Mouse (Mus musculus): Measurements from ENCODE around the gene Gpr22. TPM values are rescaled to one million over a fixed set of nuclear protein-coding genes. Genes with fewer than 3 reads are reported as not detected.

Gene Gpr22
- polyA plus RNA-seq (2014; fragmentation: Nextera tagmentation; extraction: Ambion mirVana): 19.7 and 21.1 TPM in 2 replicates

GRCm38 (mm10) chr12:31713600-31713999 lies at the start of gene Gpr22:
Gene Gpr22 (minus strand): TSS chr12:31713947.
- Histone ChIP-seq H3K9ac (peak within 1 kb of the TSS; percentile 84), H3K27ac (peak within 1 kb of the TSS; percentile 93), H3K36me3 (replicated peaks; ENCODE audit: control insufficient read depth, insufficient read depth) (peaks cover 10% of the 10 kb centered on the region; the same call in 1 of the 2 replicates), H3K27me3 (ENCODE audit: control insufficient read depth, insufficient read depth, low read length) (no peaks in the 10 kb centered on the region), H3K4me2 (replicated peaks) (peak within 1 kb of the TSS; percentile 74), H3K9me3 (ENCODE audit: control insufficient read depth, low read length) (no peaks in the 10 kb centered on the region), H3K4me3 (replicated peaks; ENCODE audit: low read length) (peak within 1 kb of the TSS; percentile 56), H3K4me1 (replicated peaks; ENCODE audit: control insufficient read depth, insufficient read depth, low read length) (peaks cover 21% of the 10 kb centered on the region; the same call in 1 of the 2 replicates)
- DNase-seq (ENCODE audit: low spot score) (peak; percentile 77), ATAC-seq (ENCODE audit: low FRiP score) (peak; percentile 94)
- WGBS: 6% methylated on average over 6 of the region's 6 CpGs

DNA sequence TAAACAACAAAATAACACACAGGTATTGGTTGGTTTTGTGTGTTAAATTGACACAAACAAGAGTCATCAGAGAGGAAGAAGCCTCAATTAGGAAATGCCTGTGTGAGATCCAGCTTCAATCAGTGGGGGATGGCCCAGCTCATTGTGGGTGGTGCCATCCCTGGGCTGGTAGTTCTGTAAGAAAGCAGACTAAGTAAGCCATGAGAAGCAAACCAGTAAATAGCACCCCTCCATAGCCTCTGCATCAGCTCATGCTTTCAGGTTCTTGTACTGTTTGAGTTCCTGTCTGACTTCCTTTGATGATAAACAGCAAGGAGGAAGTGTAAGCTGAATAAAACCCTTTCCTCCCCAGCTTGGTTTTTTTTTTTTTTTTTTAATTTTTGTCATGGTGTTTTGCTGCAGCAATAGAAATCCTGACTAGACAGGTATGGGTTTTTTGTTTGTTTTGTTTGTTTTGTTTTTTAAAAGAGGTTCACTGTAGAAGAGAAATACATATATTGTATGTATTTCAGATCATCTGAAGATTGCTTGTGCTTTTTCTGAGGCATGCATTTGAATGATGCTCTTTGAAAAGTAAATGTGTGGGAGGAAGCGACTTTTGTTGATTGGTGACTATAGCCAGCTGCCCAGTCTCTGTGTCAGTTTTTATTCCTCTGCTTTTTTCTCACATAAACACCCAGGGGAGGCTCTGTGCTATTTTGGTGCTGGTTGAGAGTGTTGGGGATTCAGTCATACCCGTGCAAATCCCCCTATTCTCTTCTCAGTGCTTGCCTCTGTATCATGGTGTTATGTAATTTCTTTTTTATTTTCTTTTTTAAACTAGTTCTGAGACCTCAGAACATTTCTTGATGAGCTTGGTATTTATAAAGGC lies 42.4 kb upstream of the Gpr22 start:
- Histone ChIP-seq H3K27ac (no peak overlapping the region), H3K9me3 (ENCODE audit: control insufficient read depth, low read length) (no peaks in the 10 kb centered on the region), H3K36me3 (replicated peaks; ENCODE audit: control insufficient read depth, insufficient read depth) (no peaks in the 10 kb centered on the region), H3K27me3 (ENCODE audit: control insufficient read depth, insufficient read depth, low read length) (no peaks in the 10 kb centered on the region), H3K9ac (no peak overlapping the region), H3K4me1 (replicated peaks; ENCODE audit: control insufficient read depth, insufficient read depth, low read length) (no peaks in the 10 kb centered on the region), H3K4me2 (replicated peaks) (no peak overlapping the region), H3K4me3 (replicated peaks; ENCODE audit: low read length) (no peak overlapping the region)
- WGBS: 48% methylated on average over 2 of the region's 2 CpGs
- ATAC-seq (ENCODE audit: low FRiP score) (no peak), DNase-seq (ENCODE audit: low spot score) (no peak)

DNA sequence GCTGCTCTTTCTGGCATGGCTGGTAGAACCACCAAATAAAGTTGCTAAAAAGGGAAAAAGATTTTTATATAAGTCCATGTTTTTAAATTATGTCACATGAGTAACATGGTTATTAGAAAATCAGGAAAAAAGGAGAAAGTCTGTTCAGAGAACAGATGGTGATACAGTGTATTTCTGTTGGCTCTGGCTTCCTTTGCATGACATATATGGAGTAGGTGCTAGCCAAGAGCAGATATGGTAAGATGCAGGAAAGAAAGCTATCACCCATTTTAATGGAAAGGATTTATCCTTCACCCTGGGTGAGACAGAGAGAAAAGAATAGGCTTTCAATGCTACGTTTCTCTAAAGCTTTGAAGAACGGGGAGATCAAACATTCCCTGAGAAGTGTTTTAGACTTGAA lies 40.7 kb upstream of the Gpr22 start:
- no peak overlapping the region for H3K27ac ChIP-seq
- no peak overlapping the region for H3K4me2 ChIP-seq (replicated peaks)
- H3K4me1 ChIP-seq (replicated peaks; ENCODE audit: control insufficient read depth, insufficient read depth, low read length): no peaks in the 10 kb centered on the region
- WGBS: 76% methylated on average over 2 of the region's 2 CpGs
- ATAC-seq (ENCODE audit: low FRiP score) (no peak), DNase-seq (ENCODE audit: low spot score) (no peak)
- no peaks in the 10 kb centered on the region for H3K36me3 ChIP-seq (replicated peaks; ENCODE audit: control insufficient read depth, insufficient read depth)
- no peak overlapping the region for H3K4me3 ChIP-seq (replicated peaks; ENCODE audit: low read length)
- no peaks in the 10 kb centered on the region for H3K27me3 ChIP-seq (ENCODE audit: control insufficient read depth, insufficient read depth, low read length)
- H3K9me3 ChIP-seq (ENCODE audit: control insufficient read depth, low read length): no peaks in the 10 kb centered on the region
- H3K9ac ChIP-seq: no peak overlapping the region

DNA sequence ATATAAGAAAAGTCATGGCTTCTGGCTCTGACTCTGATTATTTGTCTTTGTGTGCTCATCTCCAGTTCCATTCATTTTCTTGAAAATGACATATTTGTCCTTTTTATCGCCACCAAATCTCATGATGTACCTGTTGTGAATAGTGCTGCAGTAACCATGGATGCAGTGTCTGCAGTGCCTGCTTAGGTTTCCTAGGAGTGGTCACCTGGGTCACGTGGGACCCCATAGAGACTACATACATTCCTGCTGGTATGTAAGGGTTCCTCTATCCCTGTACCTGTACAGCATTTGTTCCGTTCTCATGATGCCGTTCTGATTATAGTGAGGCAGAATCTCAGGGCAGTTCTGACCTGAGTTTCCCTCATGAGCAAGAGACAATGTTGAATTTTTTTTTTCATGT lies 36.1 kb upstream of the Gpr22 start:
- H3K36me3 ChIP-seq (replicated peaks; ENCODE audit: control insufficient read depth, insufficient read depth): no peaks in the 10 kb centered on the region
- ATAC-seq (ENCODE audit: low FRiP score): no peak
- H3K9ac ChIP-seq: no peak overlapping the region
- no peaks in the 10 kb centered on the region for H3K9me3 ChIP-seq (ENCODE audit: control insufficient read depth, low read length)
- no peaks in the 10 kb centered on the region for H3K4me1 ChIP-seq (replicated peaks; ENCODE audit: control insufficient read depth, insufficient read depth, low read length)
- DNase-seq (ENCODE audit: low spot score): no peak
- over 99% methylated on average over 4 of the region's 4 CpGs for WGBS
- no peaks in the 10 kb centered on the region for H3K27me3 ChIP-seq (ENCODE audit: control insufficient read depth, insufficient read depth, low read length)
- H3K4me2 ChIP-seq (replicated peaks): no peak overlapping the region
- H3K27ac ChIP-seq: no peak overlapping the region
- H3K4me3 ChIP-seq (replicated peaks; ENCODE audit: low read length): no peak overlapping the region

- Histone ChIP-seq H3K4me3 (replicated peaks; ENCODE audit: low read length) (no peak overlapping the region), H3K27ac (no peak overlapping the region), H3K27me3 (ENCODE audit: control insufficient read depth, insufficient read depth, low read length) (no peaks in the 10 kb centered on the region), H3K4me1 (replicated peaks; ENCODE audit: control insufficient read depth, insufficient read depth, low read length) (no peaks in the 10 kb centered on the region), H3K36me3 (replicated peaks; ENCODE audit: control insufficient read depth, insufficient read depth) (no peaks in the 10 kb centered on the region), H3K9ac (no peak overlapping the region), H3K9me3 (ENCODE audit: control insufficient read depth, low read length) (no peaks in the 10 kb centered on the region), H3K4me2 (replicated peaks) (no peak overlapping the region)
- DNase-seq (ENCODE audit: low spot score) (no peak), ATAC-seq (ENCODE audit: low FRiP score) (no peak)
- WGBS: 88% methylated on average over 8 of the region's 8 CpGs
These were observed 33.6 kb upstream of the Gpr22 start for GRCm38 (mm10) chr12:31747301-31747700.

GRCm38 (mm10) chr12:31734616-31735015 lies 20.9 kb upstream of the Gpr22 start:
- H3K4me3 ChIP-seq (replicated peaks; ENCODE audit: low read length): no peak overlapping the region
- ATAC-seq (ENCODE audit: low FRiP score): no peak
- no peaks in the 10 kb centered on the region for H3K36me3 ChIP-seq (replicated peaks; ENCODE audit: control insufficient read depth, insufficient read depth)
- no peaks in the 10 kb centered on the region for H3K9me3 ChIP-seq (ENCODE audit: control insufficient read depth, low read length)
- H3K4me2 ChIP-seq (replicated peaks): no peak overlapping the region
- no peak overlapping the region for H3K27ac ChIP-seq
- no peak overlapping the region for H3K9ac ChIP-seq
- H3K27me3 ChIP-seq (ENCODE audit: control insufficient read depth, insufficient read depth, low read length): no peaks in the 10 kb centered on the region
- 94% methylated on average over 2 of the region's 2 CpGs for WGBS
- no peak for DNase-seq (ENCODE audit: low spot score)
- no peaks in the 10 kb centered on the region for H3K4me1 ChIP-seq (replicated peaks; ENCODE audit: control insufficient read depth, insufficient read depth, low read length)

GRCm38 (mm10) chr12:31730126-31730525 lies 16.4 kb upstream of the Gpr22 start:
- no peaks in the 10 kb centered on the region for H3K4me1 ChIP-seq (replicated peaks; ENCODE audit: control insufficient read depth, insufficient read depth, low read length)
- no peak overlapping the region for H3K4me3 ChIP-seq (replicated peaks; ENCODE audit: low read length)
- H3K27ac ChIP-seq: no peak overlapping the region
- ATAC-seq (ENCODE audit: low FRiP score) (no peak), DNase-seq (ENCODE audit: low spot score) (no peak)
- H3K9me3 ChIP-seq (ENCODE audit: control insufficient read depth, low read length): no peaks in the 10 kb centered on the region
- no peaks in the 10 kb centered on the region for H3K36me3 ChIP-seq (replicated peaks; ENCODE audit: control insufficient read depth, insufficient read depth)
- no peak overlapping the region for H3K9ac ChIP-seq
- H3K27me3 ChIP-seq (ENCODE audit: control insufficient read depth, insufficient read depth, low read length): no peaks in the 10 kb centered on the region
- WGBS: 92% methylated on average over 1 of the region's 1 CpGs
- H3K4me2 ChIP-seq (replicated peaks): no peak overlapping the region

DNA sequence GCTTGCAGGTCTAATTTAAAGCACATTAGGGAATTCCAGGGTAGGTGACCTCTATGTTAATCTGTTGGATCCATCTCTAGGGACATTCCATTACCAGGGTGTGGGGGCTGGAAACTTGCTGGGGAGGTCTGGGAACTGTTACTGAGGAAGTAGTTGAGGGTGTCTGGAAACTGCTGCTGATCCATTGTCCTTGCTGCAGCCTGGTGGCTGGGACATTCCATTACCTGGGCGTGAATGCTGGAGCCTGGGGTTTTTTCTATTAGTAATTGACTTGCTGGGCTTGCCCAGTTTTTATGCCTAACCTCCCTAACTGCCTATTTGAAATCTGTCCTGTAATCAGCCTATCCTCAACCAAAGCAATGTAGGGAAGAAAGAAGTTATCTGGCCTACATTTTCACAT lies 13.0 kb upstream of the Gpr22 start:
- no peaks in the 10 kb centered on the region for H3K9me3 ChIP-seq (ENCODE audit: control insufficient read depth, low read length)
- no peak overlapping the region for H3K27ac ChIP-seq
- no peaks in the 10 kb centered on the region for H3K27me3 ChIP-seq (ENCODE audit: control insufficient read depth, insufficient read depth, low read length)
- H3K4me2 ChIP-seq (replicated peaks): no peak overlapping the region
- no peak overlapping the region for H3K4me3 ChIP-seq (replicated peaks; ENCODE audit: low read length)
- no peaks in the 10 kb centered on the region for H3K36me3 ChIP-seq (replicated peaks; ENCODE audit: control insufficient read depth, insufficient read depth)
- no peak overlapping the region for H3K9ac ChIP-seq
- no peaks in the 10 kb centered on the region for H3K4me1 ChIP-seq (replicated peaks; ENCODE audit: control insufficient read depth, insufficient read depth, low read length)
- no peak for DNase-seq (ENCODE audit: low spot score)
- WGBS: 30% methylated on average over 1 of the region's 1 CpGs
- no peak for ATAC-seq (ENCODE audit: low FRiP score)

- Histone ChIP-seq H3K4me1 (replicated peaks; ENCODE audit: control insufficient read depth, insufficient read depth, low read length) (0 out of 2 replicates have a peak, but pooled peaks cover 4% of the 10 kb centered on the region), H3K9ac (no peak overlapping the region), H3K27me3 (ENCODE audit: control insufficient read depth, insufficient read depth, low read length) (no peaks in the 10 kb centered on the region), H3K36me3 (replicated peaks; ENCODE audit: control insufficient read depth, insufficient read depth) (no peaks in the 10 kb centered on the region), H3K9me3 (ENCODE audit: control insufficient read depth, low read length) (no peaks in the 10 kb centered on the region), H3K4me3 (replicated peaks; ENCODE audit: low read length) (no peak overlapping the region), H3K27ac (no peak overlapping the region), H3K4me2 (replicated peaks) (no peak overlapping the region)
- 88% methylated on average over 12 of the region's 12 CpGs for WGBS
- no peak for ATAC-seq (ENCODE audit: low FRiP score)
- DNase-seq (ENCODE audit: low spot score): no peak
These were observed 11.9 kb upstream of the Gpr22 start for GRCm38 (mm10) chr12:31725511-31726275.

Data from hindbrain, embryonic 14.5 days (tissue).